Mouse (Mus musculus) CH12.LX (cell line): ENCODE measurements at regions not wholly inside any gene's neighbourhood (a gene's known extent, or its start where the extent isn't known, plus 50 kb on each side); places are given as distances from the start of the nearest gene placed in this dataset.
A peak's percentile ranks its signal among the peaks of the same experiment; 100 is the strongest.

ENCODE experiments used
- DNase-seq: peaks from one replicate; pipeline ENCODE4 v3.0.0-alpha.2; 2013; ENCODE audit errors: extremely low read depth
- H3K27ac ChIP-seq: 2 replicates; pipeline ENCODE4 v1.5.1; 2012; ENCODE audit warnings: low read depth, mild to moderate bottlenecking, control low read depth, moderate library complexity; ENCODE audit not compliant: insufficient read depth
- H3K27me3 ChIP-seq: replicated peaks from 2 replicates; pipeline ENCODE3; 2012; ENCODE audit warnings: inconsistent platforms
- H3K36me3 ChIP-seq, 2 experiments: replicated peaks in 1 of 2; 2 replicates each; pipeline versions ENCODE3 to v1.6.1; 2012; ENCODE audit warnings: inconsistent platforms in 1 of 2, low read length in 1 of 2, mild to moderate bottlenecking in 1 of 2, mixed read lengths in 1 of 2, moderate library complexity in 1 of 2; ENCODE audit not compliant: control insufficient read depth in 1 of 2, insufficient read depth in 1 of 2
- H3K4me1 ChIP-seq, 2 experiments: 2 replicates each; pipeline ENCODE4 v1.6.1; 2012; ENCODE audit warnings: inconsistent platforms in 1 of 2, moderate library complexity in 1 of 2; ENCODE audit not compliant: insufficient read depth in 2 of 2, control insufficient read depth in 1 of 2
- H3K4me2 ChIP-seq: 2 replicates; pipeline ENCODE4 v1.6.1; 2012; ENCODE audit warnings: low read depth, mild to moderate bottlenecking, control low read depth; ENCODE audit not compliant: poor library complexity, insufficient read depth, severe bottlenecking
- H3K4me3 ChIP-seq, 3 experiments: fragments of 150-350 bp in 1 of 3; sonication (generic) in 1 of 3; replicated peaks in 1 of 3; 2 replicates each; pipeline versions ENCODE3 to v1.5.1; 2011 to 2012; ENCODE audit warnings: low read depth in 2 of 3, low read length in 2 of 3, mild to moderate bottlenecking in 2 of 3, moderate library complexity in 2 of 3, control low read depth in 1 of 3, improper control_type of control experiment in 1 of 3, inconsistent platforms in 1 of 3, mixed read lengths in 1 of 3; ENCODE audit not compliant: poor library complexity in 1 of 3
- H3K79me2 ChIP-seq: replicated peaks from 2 replicates; pipeline ENCODE4 v1.6.1; 2012; ENCODE audit warnings: mild to moderate bottlenecking, moderate library complexity; ENCODE audit not compliant: control insufficient read depth, poor library complexity, insufficient read depth, severe bottlenecking; ENCODE audit errors: extremely low read depth
- H3K9ac ChIP-seq: 2 replicates; pipeline ENCODE4 v1.6.1; 2012; ENCODE audit warnings: low read depth, mild to moderate bottlenecking, control low read depth, moderate library complexity; ENCODE audit not compliant: insufficient read depth
- H3K9me3 ChIP-seq: replicated peaks from 2 replicates; pipeline ENCODE3; 2012; ENCODE audit warnings: low read length, inconsistent platforms, mixed read lengths
- BHLHE40 ChIP-seq: IDR thresholded peaks from 2 replicates; pipeline ENCODE4 v1.6.1; 2011; ENCODE audit warnings: mild to moderate bottlenecking, low read depth, low read length, improper control_type of control experiment
- CTCF ChIP-seq, 2 experiments: IDR thresholded peaks in 1 of 2; conservative IDR thresholded peaks in 1 of 2; 2 replicates each; pipeline ENCODE4 v1.5.1; 2011 to 2012; ENCODE audit warnings: low read depth in 2 of 2, low read length in 2 of 2, improper control_type of control experiment in 1 of 2, inconsistent platforms in 1 of 2, mild to moderate bottlenecking in 1 of 2, moderate library complexity in 1 of 2
- ELF1 ChIP-seq: IDR thresholded peaks from 2 replicates; pipeline ENCODE4 v1.6.1; 2014; ENCODE audit warnings: low read depth, mild to moderate bottlenecking, inconsistent platforms, low read length, improper control_type of control experiment
- GABPA ChIP-seq: IDR thresholded peaks from 2 replicates; pipeline ENCODE4 v1.6.1; 2012; ENCODE audit warnings: low read depth, low read length, improper control_type of control experiment, inconsistent platforms; ENCODE audit not compliant: insufficient replicate concordance
- KAT2A ChIP-seq: IDR thresholded peaks from 2 replicates; pipeline ENCODE4 v1.6.1; 2012; ENCODE audit warnings: low read length, improper control_type of control experiment, inconsistent platforms; ENCODE audit not compliant: insufficient replicate concordance
- MAFK ChIP-seq: IDR thresholded peaks from 2 replicates; pipeline ENCODE4 v1.6.1; 2011; ENCODE audit warnings: low read length, improper control_type of control experiment; ENCODE audit not compliant: insufficient replicate concordance
- MYC ChIP-seq: IDR thresholded peaks from 2 replicates; pipeline ENCODE4 v1.6.1; 2011; ENCODE audit warnings: low read depth, mild to moderate bottlenecking, improper control_type of control experiment, low read length
- NRF1 ChIP-seq: IDR thresholded peaks from 2 replicates; pipeline ENCODE4 v1.6.1; 2014; ENCODE audit warnings: low read depth, mild to moderate bottlenecking, inconsistent platforms, low read length, improper control_type of control experiment, moderate library complexity
- RAD21 ChIP-seq: IDR thresholded peaks from 2 replicates; pipeline ENCODE4 v1.6.1; 2011; ENCODE audit warnings: low read depth, mild to moderate bottlenecking, low read length, improper control_type of control experiment, moderate library complexity
- SMC3 ChIP-seq: IDR thresholded peaks from 2 replicates; pipeline ENCODE4 v1.6.1; 2011; ENCODE audit warnings: low read depth, low read length, improper control_type of control experiment
- UBTF ChIP-seq: IDR thresholded peaks from 2 replicates; pipeline ENCODE4 v1.6.1; 2012; ENCODE audit warnings: low read depth, mild to moderate bottlenecking, inconsistent platforms, low read length, improper control_type of control experiment, moderate library complexity
- USF2 ChIP-seq: conservative IDR thresholded peaks from 2 replicates; pipeline ENCODE4 v1.6.1; 2011; ENCODE audit warnings: low read depth, low read length, improper control_type of control experiment
- ZMIZ1 ChIP-seq: IDR thresholded peaks from 2 replicates; pipeline ENCODE4 v1.6.1; 2012; ENCODE audit warnings: low read depth, mild to moderate bottlenecking, inconsistent platforms, low read length, improper control_type of control experiment
- ZNF384 ChIP-seq: IDR thresholded peaks from 2 replicates; pipeline ENCODE4 v1.6.1; 2012; ENCODE audit warnings: low read depth, low read length, improper control_type of control experiment, inconsistent platforms
- dilution Hi-C: fragments of 300-500 bp; cut with MboI; formaldehyde crosslinking; loops from 2 replicates; pipeline ENCODE4 v1.14.3; 2020; ENCODE audit warnings: low sequenced_read_pairs; ENCODE audit not compliant: extremely low pct_unique_long_range_greater_than_20kb, extremely low pct_ligation_motif_present
- in situ Hi-C: fragments of 300-500 bp; cut with MboI; formaldehyde crosslinking; loops from 3 replicates; pipeline ENCODE4 v1.14.3; 2019; ENCODE audit warnings: low sequenced_read_pairs, low pct_ligation_motif_present, low pct_unique_long_range_greater_than_20kb, mixed read lengths

GRCm38 (mm10) chr3:126011269-126011668 is 72.8 kb upstream of the Ugt8a start:
- DNase-seq = peak; percentile 45
- H3K27ac ChIP-seq = no peak overlapping the region
- H3K79me2 ChIP-seq = no peaks in the 10 kb centered on the region
- H3K36me3 ChIP-seq = no peaks in the 10 kb centered on the region
- H3K4me1 ChIP-seq = peaks cover 0 to 11% of the 10 kb centered on the region in 2 experiments; a peak in 1 of 4 replicates
- TF ChIP-seq ZMIZ1 (no peak), RAD21 (peak; percentile 51), CTCF (conservative IDR thresholded peaks at IDR 0.05 in 1 of 2, IDR thresholded peaks at IDR 0.05 in 1 of 2; ENCODE audit: low read depth in 2 of 2, low read length in 2 of 2) (peak in 1 of 2 experiments; percentile 45; a peak in 2 of 4 replicates), MYC (no peak), SMC3 (peak; percentile 18; the same call in 1 of the 2 replicates), UBTF (no peak)
- no peak overlapping the region for H3K4me3 ChIP-seq
- no peak overlapping the region for H3K9ac ChIP-seq
- in situ Hi-C loops = loop anchor here (25.0 kb wide), 1 partner anchor 401 kb away; no protein-coding TSS in a partner anchor
- dilution Hi-C loops = no loop called here
- H3K4me2 ChIP-seq = no peak overlapping the region
- H3K27me3 ChIP-seq = no peaks in the 10 kb centered on the region
- H3K9me3 ChIP-seq = no peaks in the 10 kb centered on the region

GRCm38 (mm10) chr3:126016166-126016565 is 77.7 kb upstream of the Ugt8a start:
- no peak overlapping the region for H3K4me2 ChIP-seq
- dilution Hi-C loops = no loop called here
- H3K9me3 ChIP-seq = no peaks in the 10 kb centered on the region
- H3K4me3 ChIP-seq = no peak overlapping the region
- no peaks in the 10 kb centered on the region for H3K36me3 ChIP-seq
- no peak overlapping the region for H3K27ac ChIP-seq
- no peak for TF ChIP-seq GABPA
- no peak for TF ChIP-seq KAT2A
- no peak for TF ChIP-seq NRF1
- TF ChIP-seq MAFK = no peak
- TF ChIP-seq ZNF384 = no peak
- TF ChIP-seq ELF1 = no peak
- H3K9ac ChIP-seq = no peak overlapping the region
- no peak for DNase-seq
- in situ Hi-C loops = loop anchor here (25.0 kb wide), 1 partner anchor 396 kb away; no protein-coding TSS in a partner anchor
- peaks cover 0 to 2% of the 10 kb centered on the region in 2 experiments; a peak in 1 of 4 replicates for H3K4me1 ChIP-seq
- no peaks in the 10 kb centered on the region for H3K27me3 ChIP-seq
- H3K79me2 ChIP-seq = no peaks in the 10 kb centered on the region

- no peak overlapping the region for H3K9ac ChIP-seq
- H3K4me2 ChIP-seq = no peak overlapping the region
- TF ChIP-seq SMC3 (no peak), GABPA (no peak), BHLHE40 (no peak), USF2 (no peak), ZMIZ1 (no peak)
- no peak overlapping the region for H3K27ac ChIP-seq
- no peaks in the 10 kb centered on the region for H3K79me2 ChIP-seq
- no peaks in the 10 kb centered on the region for H3K27me3 ChIP-seq
- in situ Hi-C loops (no loop called here), dilution Hi-C loops (no loop called here)
- no peak overlapping the region for H3K4me3 ChIP-seq
- DNase-seq = no peak
- H3K36me3 ChIP-seq = no peaks in the 10 kb centered on the region
- no peaks in the 10 kb centered on the region for H3K4me1 ChIP-seq
- H3K9me3 ChIP-seq = no peaks in the 10 kb centered on the region
Measured at GRCm38 (mm10) chr3:126044327-126044726, 105.9 kb upstream of the Ugt8a start.
